Mouse (Mus musculus) liver, embryonic 16.5 days (tissue): ENCODE measurements around the gene Tanc2. TPM values are rescaled to one million over a fixed set of nuclear protein-coding genes. Genes with fewer than 3 reads are reported as not detected.

Experiments used
- ATAC-seq: fragments of 200-750 bp; cut with Nextera tagmentation; 2 replicates; pipeline ENCODE4 v1.8.0; 2017; ENCODE audit warnings: low read depth, mild to moderate bottlenecking, moderate number of reproducible peaks, moderate library complexity
- H3K27ac ChIP-seq: fragments of 300-500 bp; sonication (generic); 2 replicates; pipeline ENCODE4 v1.5.1; 2014; ENCODE audit warnings: mild to moderate bottlenecking, low read length
- H3K27me3 ChIP-seq: fragments of 300-500 bp; sonication (generic); 2 replicates; pipeline ENCODE4 v1.6.1; 2014; ENCODE audit warnings: low read depth, low read length, mixed read lengths; ENCODE audit not compliant: control insufficient read depth, insufficient read depth
- H3K36me3 ChIP-seq: fragments of 300-500 bp; sonication (generic); 2 replicates; pipeline ENCODE4 v1.6.1; 2014; ENCODE audit warnings: mild to moderate bottlenecking; ENCODE audit not compliant: control insufficient read depth, insufficient read depth
- H3K4me1 ChIP-seq: fragments of 300-500 bp; sonication (generic); 2 replicates; pipeline ENCODE4 v1.6.1; 2014; ENCODE audit warnings: low read depth, low read length, mixed read lengths; ENCODE audit not compliant: control insufficient read depth
- H3K4me2 ChIP-seq: fragments of 300-500 bp; sonication (generic); 2 replicates; pipeline ENCODE4 v1.6.1; 2014; ENCODE audit warnings: low read depth, low read length, mixed read lengths
- H3K4me3 ChIP-seq: fragments of 300-500 bp; sonication (generic); 2 replicates; pipeline ENCODE4 v1.5.1; 2014; ENCODE audit warnings: low read depth, mild to moderate bottlenecking, low read length
- H3K9ac ChIP-seq: fragments of 300-500 bp; sonication (generic); 2 replicates; pipeline ENCODE4 v1.6.1; 2014; ENCODE audit warnings: low read depth, low read length
- H3K9me3 ChIP-seq: fragments of 300-500 bp; sonication (generic); replicated peaks from 2 replicates; pipeline ENCODE4 v1.6.1; 2016; ENCODE audit warnings: low read length; ENCODE audit not compliant: control insufficient read depth
- WGBS: fragments of 180-500 bp; shearing (Covaris S2); extraction: QIAGEN DNeasy Blood & Tissue Kit; methylation state at CpG from one replicate; pipeline ENCODE4 v1.1.7; 2014; ENCODE audit not compliant: insufficient replicate concordance; 5-methylcytosine and 5-hydroxymethylcytosine counted together
- polyA plus RNA-seq: library from polyadenylated mRNA; unstranded; fragments of >200 nt; fragmentation: Nextera tagmentation; extraction: Ambion mirVana; gene quantifications from 2 replicates; pipeline ENCODE4 v1.2.1, GENCODE M21; 2015

The Tanc2 gene
- polyA plus RNA-seq, 1 experiment from 2014 or later: 0.83 TPM

GRCm38 (mm10) chr11:105836344-105836891 lies 246.6 kb downstream of the Tanc2 start:
- H3K4me1 ChIP-seq: peaks cover 8% of the 10 kb centered on the region
- H3K27ac ChIP-seq: peak overlapping the region; percentile 41; the same call in 1 of the 2 replicates
- H3K36me3 ChIP-seq: no peaks in the 10 kb centered on the region
- H3K27me3 ChIP-seq: no peaks in the 10 kb centered on the region
- WGBS: 26% methylated on average over 6 of the region's 6 CpGs
- ATAC-seq: peak; percentile 87
- peak overlapping the region; percentile 27; the same call in 1 of the 2 replicates for H3K4me2 ChIP-seq
- H3K9me3 ChIP-seq: no peaks in the 10 kb centered on the region
- no peak overlapping the region for H3K9ac ChIP-seq
- H3K4me3 ChIP-seq: no peak overlapping the region

DNA sequence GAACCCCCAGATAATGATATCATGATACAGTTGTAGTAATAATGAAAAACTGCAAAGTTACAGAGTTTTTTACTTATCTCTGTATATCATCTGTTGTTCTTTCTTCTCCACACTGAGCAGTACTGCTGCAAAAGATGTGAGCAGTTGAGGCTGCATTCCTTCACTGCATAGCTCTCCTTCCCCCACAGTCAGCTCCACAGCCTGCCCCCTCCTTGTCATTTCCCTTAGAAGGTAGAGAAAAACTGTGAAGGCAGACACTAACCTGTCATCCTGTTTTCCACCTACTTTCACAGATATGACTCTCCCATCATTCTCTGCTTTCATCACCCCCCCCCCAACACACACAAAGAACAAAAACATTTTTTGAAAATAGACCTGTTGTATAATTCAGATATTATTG lies 248.2 kb downstream of the Tanc2 start:
- Histone ChIP-seq H3K4me1 (peaks cover 8% of the 10 kb centered on the region), H3K4me3 (no peak overlapping the region), H3K9me3 (no peaks in the 10 kb centered on the region), H3K36me3 (no peaks in the 10 kb centered on the region), H3K27ac (no peak overlapping the region), H3K27me3 (no peaks in the 10 kb centered on the region), H3K9ac (no peak overlapping the region), H3K4me2 (no peak overlapping the region)
- no peak for ATAC-seq

- no peak overlapping the region for H3K27ac ChIP-seq
- no peak overlapping the region for H3K9ac ChIP-seq
- H3K27me3 ChIP-seq: no peaks in the 10 kb centered on the region
- no peaks in the 10 kb centered on the region for H3K4me1 ChIP-seq
- no peak overlapping the region for H3K4me2 ChIP-seq
- H3K4me3 ChIP-seq: no peak overlapping the region
- no peaks in the 10 kb centered on the region for H3K9me3 ChIP-seq
- 32% methylated on average over 1 of the region's 1 CpGs for WGBS
- no peaks in the 10 kb centered on the region for H3K36me3 ChIP-seq
- no peak for ATAC-seq
These were observed 256.1 kb downstream of the Tanc2 start for GRCm38 (mm10) chr11:105845901-105846300.

- Histone ChIP-seq H3K4me2 (no peak overlapping the region), H3K36me3 (no peaks in the 10 kb centered on the region), H3K9ac (no peak overlapping the region), H3K9me3 (no peaks in the 10 kb centered on the region), H3K27me3 (no peaks in the 10 kb centered on the region), H3K27ac (no peak overlapping the region), H3K4me1 (no peaks in the 10 kb centered on the region), H3K4me3 (no peak overlapping the region)
- WGBS: 55% methylated on average over 3 of the region's 3 CpGs
- no peak for ATAC-seq
These were observed 265.7 kb downstream of the Tanc2 start for GRCm38 (mm10) chr11:105855504-105855903.

DNA sequence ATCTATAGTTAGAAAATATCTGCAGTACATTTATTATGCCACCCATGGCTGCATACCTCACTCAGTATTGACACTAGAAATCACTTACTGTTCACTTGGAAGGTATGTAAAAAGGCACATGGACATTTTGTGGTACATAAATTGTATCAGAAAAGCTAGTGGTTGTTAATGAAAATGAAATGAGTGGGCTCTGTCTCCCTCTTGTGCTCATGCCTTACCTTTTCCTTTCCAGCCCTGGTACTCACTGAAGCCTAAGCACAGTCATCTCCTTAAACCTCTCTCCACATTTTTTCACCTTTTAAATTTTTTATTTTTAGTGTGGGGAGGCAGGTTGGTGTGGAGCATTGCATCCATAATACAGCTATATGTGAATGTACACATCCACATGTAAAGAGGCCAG lies 268.3 kb downstream of the Tanc2 start:
- H3K4me2 ChIP-seq: no peak overlapping the region
- H3K9ac ChIP-seq: no peak overlapping the region
- ATAC-seq: no peak
- H3K4me3 ChIP-seq: no peak overlapping the region
- no peaks in the 10 kb centered on the region for H3K36me3 ChIP-seq
- no peaks in the 10 kb centered on the region for H3K4me1 ChIP-seq
- H3K9me3 ChIP-seq: no peaks in the 10 kb centered on the region
- H3K27me3 ChIP-seq: no peaks in the 10 kb centered on the region
- H3K27ac ChIP-seq: no peak overlapping the region

GRCm38 (mm10) chr11:105885558-105885957 lies 295.8 kb downstream of the Tanc2 start:
- Histone ChIP-seq H3K9me3 (no peaks in the 10 kb centered on the region), H3K4me3 (no peak overlapping the region), H3K4me1 (no peaks in the 10 kb centered on the region), H3K27me3 (no peaks in the 10 kb centered on the region), H3K4me2 (no peak overlapping the region), H3K36me3 (no peaks in the 10 kb centered on the region), H3K9ac (no peak overlapping the region), H3K27ac (no peak overlapping the region)
- ATAC-seq: peak; percentile 39; the same call in 1 of the 2 replicates
- 18% methylated on average over 1 of the region's 1 CpGs for WGBS

DNA sequence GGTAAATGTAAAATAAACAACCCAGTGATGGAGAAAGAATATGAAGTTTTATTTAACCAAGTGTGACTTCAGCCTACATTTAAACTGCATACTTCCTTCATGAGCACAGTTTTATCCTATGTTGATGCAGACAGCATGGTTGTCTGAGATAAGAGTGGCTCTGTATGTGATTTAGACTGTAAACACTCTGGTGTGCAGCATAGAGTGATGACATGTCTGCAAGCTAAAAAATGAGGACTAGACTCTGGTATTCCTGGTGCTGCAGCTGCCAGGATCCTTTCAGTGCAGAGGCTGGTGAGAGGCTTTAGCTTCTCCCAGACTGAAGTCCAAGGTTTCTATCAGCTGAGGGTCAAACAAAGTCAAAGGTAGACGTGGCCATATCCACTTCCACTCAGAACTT lies 297.5 kb downstream of the Tanc2 start:
- no peak overlapping the region for H3K27ac ChIP-seq
- H3K36me3 ChIP-seq: no peaks in the 10 kb centered on the region
- no peak overlapping the region for H3K9ac ChIP-seq
- WGBS: 55% methylated on average over 1 of the region's 1 CpGs
- H3K9me3 ChIP-seq: no peaks in the 10 kb centered on the region
- H3K4me3 ChIP-seq: no peak overlapping the region
- no peaks in the 10 kb centered on the region for H3K4me1 ChIP-seq
- no peaks in the 10 kb centered on the region for H3K27me3 ChIP-seq
- no peak overlapping the region for H3K4me2 ChIP-seq
- no peak for ATAC-seq

GRCm38 (mm10) chr11:105899151-105899550 lies 309.4 kb downstream of the Tanc2 start:
- ATAC-seq: no peak
- no peaks in the 10 kb centered on the region for H3K27me3 ChIP-seq
- no peaks in the 10 kb centered on the region for H3K4me1 ChIP-seq
- no peaks in the 10 kb centered on the region for H3K36me3 ChIP-seq
- 15% methylated on average over 1 of the region's 1 CpGs for whole genome bisulfite sequencing
- no peak overlapping the region for H3K4me3 ChIP-seq
- no peak overlapping the region for H3K9ac ChIP-seq
- H3K27ac ChIP-seq: no peak overlapping the region
- H3K4me2 ChIP-seq: no peak overlapping the region
- no peaks in the 10 kb centered on the region for H3K9me3 ChIP-seq

GRCm38 (mm10) chr11:105901501-105901900 lies 311.7 kb downstream of the Tanc2 start:
- Histone ChIP-seq H3K27ac (no peak overlapping the region), H3K36me3 (no peaks in the 10 kb centered on the region)

More at GRCm38 (mm10) chr11:105901501-105901900, 311.7 kb downstream of the Tanc2 start:
- Histone ChIP-seq H3K4me3 (no peak overlapping the region), H3K27me3 (no peaks in the 10 kb centered on the region), H3K4me1 (no peaks in the 10 kb centered on the region), H3K4me2 (no peak overlapping the region), H3K9ac (no peak overlapping the region), H3K9me3 (no peaks in the 10 kb centered on the region)
- no peak for ATAC-seq
- 39% methylated on average over 2 of the region's 2 CpGs for WGBS
